Mouse (Mus musculus) natural killer cell, adult 2 months (primary cell): ENCODE measurements at regions not wholly inside any gene's neighbourhood (a gene's known extent, or its start where the extent isn't known, plus 50 kb on each side); places are given as distances from the start of the nearest gene placed in this dataset.

Source experiments
- DNase-seq, 2 experiments: peaks; one replicate each; pipeline ENCODE4 v3.0.0; 2022; ENCODE audit warnings: low spot score in 2 of 2

- peak; percentile 54 to 66 for DNase-seq
Measured at GRCm38 (mm10) chr9:61226596-61227384, 145.4 kb upstream of the Tle3 start.

- no peak for DNase-seq
Measured at GRCm38 (mm10) chr9:61227492-61228229, 144.5 kb upstream of the Tle3 start.

- no peak for DNase-seq
Measured at GRCm38 (mm10) chr9:61228230-61228631, 143.9 kb upstream of the Tle3 start.

- DNase-seq: no peak
Measured at GRCm38 (mm10) chr9:61230306-61230705, 141.9 kb upstream of the Tle3 start.

GRCm38 (mm10) chr9:61232630-61233029, 139.5 kb upstream of the Tle3 start:
- peak in 1 of 2 experiments; percentile 40 for DNase-seq

- DNase-seq: no peak
Measured at GRCm38 (mm10) chr9:61233251-61233650, 138.9 kb upstream of the Tle3 start.

GRCm38 (mm10) chr9:61235653-61236610, 136.2 kb upstream of the Tle3 start:
- DNase-seq: no peak

GRCm38 (mm10) chr9:61238687-61239250, 133.4 kb upstream of the Tle3 start:
- DNase-seq: no peak

- no peak for DNase-seq
Measured at GRCm38 (mm10) chr9:61239328-61239727, 132.8 kb upstream of the Tle3 start.

- DNase-seq: no peak
Measured at GRCm38 (mm10) chr9:61241442-61241841, 130.7 kb upstream of the Tle3 start.

- DNase-seq: no peak
Measured at GRCm38 (mm10) chr9:61242167-61242860, 129.9 kb upstream of the Tle3 start.

- no peak for DNase-seq
Measured at GRCm38 (mm10) chr9:61243289-61243688, 128.9 kb upstream of the Tle3 start.

- no peak for DNase-seq
Measured at GRCm38 (mm10) chr9:61249691-61250425, 122.3 kb upstream of the Tle3 start.

GRCm38 (mm10) chr9:61251606-61252005, 120.6 kb upstream of the Tle3 start:
- DNase-seq: peak in 1 of 2 experiments; percentile 32

GRCm38 (mm10) chr9:61253761-61254160, 118.4 kb upstream of the Tle3 start:
- DNase-seq: no peak

GRCm38 (mm10) chr9:61257488-61257887, 114.7 kb upstream of the Tle3 start:
- no peak for DNase-seq

- DNase-seq: no peak
Measured at GRCm38 (mm10) chr9:61258100-61258499, 114.1 kb upstream of the Tle3 start.

GRCm38 (mm10) chr9:61259421-61260174, 112.6 kb upstream of the Tle3 start:
- no peak for DNase-seq

GRCm38 (mm10) chr9:61261263-61261662, 110.9 kb upstream of the Tle3 start:
- no peak for DNase-seq
